Mouse (Mus musculus): ENCODE data around the gene Shb. TPM values are rescaled to one million over a fixed set of nuclear protein-coding genes. Genes with fewer than 3 reads are reported as not detected.

Shb gene
- polyA plus RNA-seq, 1 experiment = 11.4 TPM

DNA sequence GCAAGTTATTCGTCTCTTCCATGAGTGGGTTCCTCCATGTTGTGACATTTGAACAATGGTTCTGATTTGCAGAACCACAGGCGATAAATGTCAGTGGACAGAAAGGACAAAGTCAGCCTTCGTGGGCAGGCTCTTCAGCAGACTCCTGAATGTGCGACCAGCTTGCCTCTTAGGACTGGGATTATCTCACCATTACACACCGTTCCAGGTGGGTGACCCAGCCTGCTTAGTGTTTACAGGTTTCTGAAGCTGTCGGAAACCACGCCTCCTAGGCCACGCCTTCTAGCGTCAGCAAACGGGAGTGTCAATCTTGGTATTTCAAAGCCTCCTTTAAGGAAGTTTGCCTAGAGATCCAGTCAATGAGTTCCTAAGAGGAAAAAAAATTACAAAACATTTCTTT is 123.0 kb downstream of the Shb start:
- TF ChIP-seq POLR2A (IDR thresholded peaks at IDR 0.05; ENCODE audit: extremely low read depth, insufficient read depth, low read length) (peak; percentile 37; the same call in 1 of the 2 replicates), CTCF (IDR thresholded peaks at IDR 0.05; ENCODE audit: extremely low read depth, insufficient read depth, low read length) (no peak)
- Histone ChIP-seq H3K4me1 (ENCODE audit: control insufficient read depth, insufficient read depth, low read length) (peaks cover 4% of the 10 kb centered on the region), H3K27ac (ENCODE audit: insufficient read depth, low read length) (0 out of 2 replicates have a peak overlapping the region, but pooled peaks have one; percentile 24), H3K4me3 (ENCODE audit: insufficient read depth, low read length) (peak overlapping the region; percentile 52)

DNA sequence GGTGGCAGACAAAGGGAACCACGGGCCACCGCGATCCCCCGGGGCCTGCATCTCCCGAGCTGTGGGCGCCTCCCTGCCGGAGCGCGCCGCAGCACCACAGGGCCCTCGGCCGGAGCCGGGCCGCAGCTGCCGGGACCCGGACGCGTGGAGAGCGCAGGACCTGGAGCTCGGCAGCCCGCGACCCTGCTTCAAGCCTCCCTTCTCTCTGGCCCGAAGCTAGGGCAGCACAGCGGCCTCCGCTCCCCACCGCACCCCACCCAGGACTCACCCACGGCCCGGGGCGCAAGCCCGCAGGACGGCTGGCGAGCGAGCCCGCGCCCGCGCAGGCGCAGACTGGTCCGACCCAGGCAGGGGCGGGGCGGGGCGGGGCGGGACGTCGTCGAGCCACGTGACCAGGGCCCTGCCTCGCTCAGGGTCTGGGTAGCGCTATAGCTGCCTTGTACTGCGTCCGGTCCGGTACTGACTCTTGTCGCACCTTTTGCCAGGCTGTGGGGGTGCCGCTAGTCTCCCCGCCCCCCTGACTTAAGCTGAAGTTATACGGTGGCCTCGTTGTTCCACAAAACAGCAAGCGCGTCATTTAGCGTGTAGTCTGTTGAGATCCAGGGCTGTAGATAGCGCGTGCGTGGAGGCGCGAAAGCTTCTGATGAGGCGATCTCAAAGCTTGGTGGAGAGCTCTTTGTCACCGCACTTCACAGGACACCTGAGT is 123.7 kb downstream of the Shb start, which contains the start of gene Slc25a51:
Gene Slc25a51 (minus strand): TSS at position 340 of the 706 bp plus-strand sequence.
- peak within 1 kb of the TSS; percentile 52 for H3K4me3 ChIP-seq (ENCODE audit: insufficient read depth, low read length)
- TF ChIP-seq POLR2A (IDR thresholded peaks at IDR 0.05; ENCODE audit: extremely low read depth, insufficient read depth, low read length) (no peak; the same call in 1 of the 2 replicates), CTCF (IDR thresholded peaks at IDR 0.05; ENCODE audit: extremely low read depth, insufficient read depth, low read length) (no peak)
- peak within 1 kb of the TSS; percentile 94 for H3K27ac ChIP-seq (ENCODE audit: insufficient read depth, low read length)
- peaks cover 4% of the 10 kb centered on the region for H3K4me1 ChIP-seq (ENCODE audit: control insufficient read depth, insufficient read depth, low read length)

DNA sequence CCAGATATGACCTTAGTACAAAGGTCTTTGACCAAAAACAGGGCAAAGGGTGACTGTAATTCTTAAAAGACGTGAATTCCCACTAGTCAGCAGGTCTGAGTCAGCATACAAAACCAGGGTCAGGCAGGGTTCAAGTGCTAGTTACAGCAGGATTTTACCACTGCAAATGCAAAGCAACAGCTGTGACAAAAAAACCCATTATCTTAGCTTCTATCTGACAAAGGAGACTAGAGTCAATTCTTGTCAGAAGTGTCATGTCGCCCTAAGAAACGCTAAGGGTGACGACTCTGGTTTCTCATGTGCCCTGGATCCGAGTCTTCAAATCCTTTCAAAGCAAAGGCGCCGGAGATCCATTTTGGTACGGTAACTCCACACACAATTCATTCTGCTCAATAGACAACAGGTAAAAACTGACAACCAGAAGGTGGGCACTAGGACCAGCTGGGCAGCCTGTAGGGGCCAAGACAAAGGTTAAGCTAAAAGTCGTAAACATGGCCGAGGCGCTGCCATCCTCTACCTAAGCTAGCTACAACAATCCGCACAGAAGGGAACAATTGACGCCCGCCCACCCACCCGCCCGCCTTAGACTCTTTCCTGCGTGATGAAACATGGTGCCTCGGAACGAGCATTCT is 124.5 kb downstream of the Shb start:
- H3K27ac ChIP-seq (ENCODE audit: insufficient read depth, low read length) = peak overlapping the region; percentile 94
- peak overlapping the region; percentile 52 for H3K4me3 ChIP-seq (ENCODE audit: insufficient read depth, low read length)
- H3K4me1 ChIP-seq (ENCODE audit: control insufficient read depth, insufficient read depth, low read length) = peaks cover 4% of the 10 kb centered on the region
- no peak for TF ChIP-seq CTCF (IDR thresholded peaks at IDR 0.05; ENCODE audit: extremely low read depth, insufficient read depth, low read length)
- no peak for TF ChIP-seq POLR2A (IDR thresholded peaks at IDR 0.05; ENCODE audit: extremely low read depth, insufficient read depth, low read length)

DNA sequence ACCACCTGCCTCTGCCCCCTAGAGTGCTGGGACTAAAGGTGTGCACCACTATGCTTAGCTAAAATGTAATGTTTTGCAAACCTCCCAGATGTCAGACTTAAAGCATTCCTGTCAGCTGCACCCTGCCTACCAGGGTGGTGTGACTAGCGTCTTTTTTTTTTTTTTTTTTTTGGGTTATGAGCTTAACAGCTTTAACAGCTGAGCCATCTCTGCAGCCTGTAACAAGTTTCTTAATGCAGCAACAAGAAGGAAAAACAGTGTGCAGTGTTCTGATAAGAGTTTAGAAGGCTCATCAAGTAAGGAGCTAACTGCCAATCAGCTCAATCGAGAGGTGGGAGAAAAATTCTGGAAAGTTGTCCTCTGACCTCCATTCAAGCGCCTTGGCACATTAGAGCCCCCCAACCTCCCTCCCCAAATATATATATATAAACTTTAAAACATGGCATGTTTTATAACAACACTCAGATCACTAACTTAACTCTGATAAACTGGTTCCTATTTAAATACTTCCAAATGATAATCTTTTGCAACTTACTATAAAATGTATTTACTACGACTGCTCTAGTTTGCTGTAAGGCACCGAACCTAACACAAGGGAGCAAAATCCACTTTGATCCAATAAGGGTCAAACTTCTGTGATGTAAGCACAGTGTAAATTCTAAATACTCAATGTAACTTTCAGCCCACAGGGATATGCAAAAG is 125.1 kb downstream of the Shb start:
- Histone ChIP-seq H3K4me1 (ENCODE audit: control insufficient read depth, insufficient read depth, low read length) (peaks cover 4% of the 10 kb centered on the region), H3K27ac (ENCODE audit: insufficient read depth, low read length) (no peak overlapping the region), H3K4me3 (ENCODE audit: insufficient read depth, low read length) (peak overlapping the region; percentile 52; the same call in 1 of the 2 replicates)
- TF ChIP-seq CTCF (IDR thresholded peaks at IDR 0.05; ENCODE audit: extremely low read depth, insufficient read depth, low read length) = no peak
- no peak for TF ChIP-seq POLR2A (IDR thresholded peaks at IDR 0.05; ENCODE audit: extremely low read depth, insufficient read depth, low read length)

DNA sequence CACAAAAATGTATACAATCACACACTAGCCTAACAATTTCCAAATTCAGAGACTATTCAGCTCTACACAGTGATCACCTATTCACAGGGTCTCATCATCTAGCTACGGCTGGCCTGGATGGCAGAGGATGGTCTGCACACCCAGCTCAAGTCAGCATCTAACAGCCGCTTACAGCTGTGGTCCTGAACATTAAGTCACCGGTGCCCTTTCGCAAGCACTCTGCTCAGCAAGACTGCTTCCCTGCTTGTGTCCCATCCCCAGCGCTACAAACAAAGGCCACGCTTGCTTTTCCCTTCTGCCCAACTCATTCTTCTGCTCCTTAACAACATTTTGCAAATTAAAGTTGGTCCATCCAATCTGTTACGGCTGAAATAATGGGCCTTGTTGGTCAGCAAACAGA is 125.9 kb downstream of the Shb start:
- Histone ChIP-seq H3K4me3 (ENCODE audit: insufficient read depth, low read length) (no peak overlapping the region), H3K27ac (ENCODE audit: insufficient read depth, low read length) (no peak overlapping the region), H3K4me1 (ENCODE audit: control insufficient read depth, insufficient read depth, low read length) (peaks cover 4% of the 10 kb centered on the region)
- no peak for TF ChIP-seq POLR2A (IDR thresholded peaks at IDR 0.05; ENCODE audit: extremely low read depth, insufficient read depth, low read length)
- no peak for TF ChIP-seq CTCF (IDR thresholded peaks at IDR 0.05; ENCODE audit: extremely low read depth, insufficient read depth, low read length)

DNA sequence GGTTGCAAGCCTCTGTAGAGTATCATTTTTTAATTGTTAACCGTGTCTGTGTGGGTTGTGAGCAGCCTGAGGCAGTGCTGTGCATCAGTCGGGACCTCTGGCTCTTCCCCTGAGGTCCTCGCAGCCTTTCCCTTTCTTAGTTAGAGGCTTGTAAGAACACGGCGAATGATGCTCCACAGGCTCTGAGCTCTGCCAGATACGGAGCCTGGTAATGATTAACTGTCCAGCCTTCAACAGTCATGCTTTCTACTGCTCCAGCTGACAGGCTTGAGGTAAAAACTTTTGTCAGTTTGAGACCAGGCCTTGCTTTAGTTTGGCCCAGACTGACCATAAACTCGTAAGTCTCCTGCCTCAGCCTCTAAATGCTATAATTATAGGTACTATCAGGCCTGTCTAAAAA is 127.0 kb downstream of the Shb start:
- Histone ChIP-seq H3K4me1 (ENCODE audit: control insufficient read depth, insufficient read depth, low read length) (peaks cover 4% of the 10 kb centered on the region), H3K27ac (ENCODE audit: insufficient read depth, low read length) (no peak overlapping the region), H3K4me3 (ENCODE audit: insufficient read depth, low read length) (no peak overlapping the region)
- no peak for TF ChIP-seq POLR2A (IDR thresholded peaks at IDR 0.05; ENCODE audit: extremely low read depth, insufficient read depth, low read length)
- TF ChIP-seq CTCF (IDR thresholded peaks at IDR 0.05; ENCODE audit: extremely low read depth, insufficient read depth, low read length) = no peak

DNA sequence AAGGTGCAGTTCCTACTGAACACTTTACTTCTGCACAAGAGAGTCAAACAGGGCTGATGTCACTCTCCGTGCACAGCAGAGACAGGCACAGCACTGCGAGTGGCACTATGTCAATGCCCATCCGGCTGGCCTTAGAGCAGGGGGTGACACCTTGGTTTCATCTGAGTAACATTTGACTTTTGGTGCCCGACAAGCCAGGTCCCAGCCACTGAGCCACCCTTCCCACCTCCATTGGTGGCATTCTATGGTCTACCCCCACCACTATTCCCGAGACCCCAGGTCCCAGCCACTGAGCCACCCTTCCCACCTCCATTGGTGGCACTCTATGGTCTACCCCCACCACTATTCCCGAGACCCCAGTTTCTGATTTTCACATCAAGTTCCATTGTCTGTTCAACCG is 128.2 kb downstream of the Shb start:
- Histone ChIP-seq H3K27ac (ENCODE audit: insufficient read depth, low read length) (no peak overlapping the region), H3K4me1 (ENCODE audit: control insufficient read depth, insufficient read depth, low read length) (peaks cover 4% of the 10 kb centered on the region), H3K4me3 (ENCODE audit: insufficient read depth, low read length) (no peak overlapping the region)
- TF ChIP-seq POLR2A (IDR thresholded peaks at IDR 0.05; ENCODE audit: extremely low read depth, insufficient read depth, low read length) (no peak), CTCF (IDR thresholded peaks at IDR 0.05; ENCODE audit: extremely low read depth, insufficient read depth, low read length) (no peak)

DNA sequence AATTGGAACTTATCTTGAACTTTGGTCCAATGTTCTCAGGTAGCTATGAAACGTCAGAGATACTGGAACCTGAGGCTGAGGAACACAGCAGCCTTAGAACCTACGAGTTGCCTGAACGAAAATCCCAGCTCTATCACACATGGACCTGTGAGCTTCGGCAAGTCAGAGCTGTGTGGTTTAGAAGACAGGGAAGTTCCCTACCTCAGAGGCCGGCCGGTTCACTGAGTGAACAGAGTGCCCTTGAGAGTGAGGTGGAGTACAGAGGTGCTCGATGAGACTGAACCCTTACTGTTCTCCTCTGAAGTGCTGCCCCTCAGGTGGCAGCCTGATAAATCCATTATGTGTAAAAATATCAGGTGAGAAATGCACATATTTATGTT is 128.8 kb downstream of the Shb start:
- TF ChIP-seq CTCF (IDR thresholded peaks at IDR 0.05; ENCODE audit: extremely low read depth, insufficient read depth, low read length) (no peak), POLR2A (IDR thresholded peaks at IDR 0.05; ENCODE audit: extremely low read depth, insufficient read depth, low read length) (no peak)

DNA sequence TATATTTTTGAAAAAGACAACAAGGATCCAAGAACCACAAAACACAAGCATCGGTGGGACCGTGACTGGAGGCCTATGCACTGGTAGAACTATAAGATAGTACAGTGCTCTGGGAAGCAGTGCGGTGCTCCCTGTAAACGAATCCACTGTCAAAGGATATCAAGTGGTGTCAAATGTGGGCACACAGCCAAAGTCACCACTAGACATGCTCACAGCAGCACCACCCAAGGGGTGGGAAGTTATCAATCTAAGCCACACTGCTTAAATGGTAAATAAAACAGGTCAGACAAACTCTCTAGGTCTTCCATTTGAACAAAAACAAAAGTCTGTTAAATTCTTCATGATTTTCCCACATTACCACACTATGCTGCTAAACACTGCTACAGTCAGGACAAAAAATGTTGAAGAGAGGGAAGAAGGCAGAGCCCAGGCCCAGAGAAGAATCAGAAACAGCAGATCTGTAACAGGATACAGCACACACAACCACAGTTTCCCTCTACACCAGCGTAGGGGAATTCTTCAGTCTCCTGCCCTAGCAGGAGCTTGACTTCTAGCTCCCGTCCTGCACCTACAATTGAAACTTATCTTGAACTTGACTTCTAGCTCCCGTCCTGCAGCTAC is 129.3 kb downstream of the Shb start:
- peaks cover 4% of the 10 kb centered on the region for H3K4me1 ChIP-seq (ENCODE audit: control insufficient read depth, insufficient read depth, low read length)
- H3K27ac ChIP-seq (ENCODE audit: insufficient read depth, low read length) = no peak overlapping the region
- no peak overlapping the region for H3K4me3 ChIP-seq (ENCODE audit: insufficient read depth, low read length)
- TF ChIP-seq CTCF (IDR thresholded peaks at IDR 0.05; ENCODE audit: extremely low read depth, insufficient read depth, low read length) (no peak), POLR2A (IDR thresholded peaks at IDR 0.05; ENCODE audit: extremely low read depth, insufficient read depth, low read length) (no peak)

More for the DNA sequence above, 128.8 kb downstream of the Shb start:
- Histone ChIP-seq H3K27ac (ENCODE audit: insufficient read depth, low read length) (no peak overlapping the region), H3K4me3 (ENCODE audit: insufficient read depth, low read length) (no peak overlapping the region), H3K4me1 (ENCODE audit: control insufficient read depth, insufficient read depth, low read length) (peaks cover 4% of the 10 kb centered on the region)

Measured in cortical plate, adult 2 months (tissue).